Mouse (Mus musculus) liver, adult 2 months (tissue): Measurements from ENCODE around the gene Cpsf4.

Experiments
- CTCF ChIP-seq: fragments of 200-500 bp; IDR thresholded peaks from 2 replicates; pipeline ENCODE4 v1.5.1; 2011; ENCODE audit warnings: low read depth, low read length, control low read depth
- POLR2A ChIP-seq: fragments of 200-500 bp; IDR thresholded peaks from 2 replicates; pipeline ENCODE4 v1.6.1; 2011; ENCODE audit warnings: low read length, control low read depth; ENCODE audit not compliant: insufficient read depth; ENCODE audit errors: extremely low read depth

DNA sequence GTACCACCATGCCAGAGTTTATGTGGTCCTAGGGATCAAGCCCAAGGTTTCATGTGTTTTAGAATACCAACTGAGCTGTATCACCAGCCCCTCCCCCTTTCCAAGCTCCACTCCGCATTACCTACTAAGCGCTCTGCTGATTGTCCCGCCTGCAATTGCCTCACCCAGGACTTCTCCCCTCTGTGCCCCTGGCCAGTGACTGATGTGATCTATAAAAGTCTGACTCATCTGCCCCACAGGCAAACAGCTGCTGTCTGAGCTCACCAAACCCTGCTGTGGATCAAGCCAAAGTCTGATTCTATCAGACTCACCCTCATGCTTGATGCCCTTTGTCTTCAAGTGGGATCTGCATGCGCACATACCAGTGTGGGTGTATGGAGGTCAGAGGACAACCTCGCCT, 55.8 kb downstream of the Cpsf4 start:
- TF ChIP-seq CTCF (no peak), POLR2A (no peak)
